Mouse (Mus musculus) C2C12 (cell line): ENCODE data around the gene Jagn1.

Experiments used
- CEBPB ChIP-seq: IDR thresholded peaks from one replicate; pipeline ENCODE4 v1.6.1; 2011; ENCODE audit warnings: low read depth, mild to moderate bottlenecking, control low read depth, moderate library complexity
- CTCF ChIP-seq: IDR thresholded peaks from one replicate; pipeline ENCODE4 v1.5.1; 2011; ENCODE audit not compliant: control insufficient read depth, insufficient read depth, insufficient read length
- MAX ChIP-seq: IDR thresholded peaks from one replicate; pipeline ENCODE4 v1.6.1; 2011; ENCODE audit warnings: mild to moderate bottlenecking, control low read depth
- MYOD1 ChIP-seq: IDR thresholded peaks from one replicate; pipeline ENCODE4 v1.6.1; 2011; ENCODE audit warnings: low read depth; ENCODE audit not compliant: control insufficient read depth, insufficient read length
- MYOG ChIP-seq: IDR thresholded peaks from one replicate; pipeline ENCODE4 v1.6.1; 2011; ENCODE audit not compliant: control insufficient read depth, insufficient read length; ENCODE audit errors: extremely low read depth
- USF1 ChIP-seq: IDR thresholded peaks from one replicate; pipeline ENCODE4 v1.6.1; 2011; ENCODE audit warnings: low read depth, mild to moderate bottlenecking, control low read depth, moderate library complexity

- TF ChIP-seq USF1 (no peak), CEBPB (no peak), CTCF (no peak), MAX (no peak), MYOG (no peak), MYOD1 (no peak)
These were observed 18.2 kb upstream of the Jagn1 start for GRCm38 (mm10) chr6:113424187-113424586.
